Mouse (Mus musculus): ENCODE results near the gene Stra6l.

The Stra6l gene

GRCm38 (mm10) chr4:45917091-45917490 is 68.6 kb downstream of the Stra6l start:
- no peak for DNase-seq (ENCODE audit: low read depth)

GRCm38 (mm10) chr4:45921663-45922435 is 73.4 kb downstream of the Stra6l start:
- DNase-seq (ENCODE audit: low read depth), result no peak

- no peak for DNase-seq (ENCODE audit: low read depth)
Measured at GRCm38 (mm10) chr4:45924011-45924410, 75.5 kb downstream of the Stra6l start.

GRCm38 (mm10) chr4:45928561-45928960 is 80.1 kb downstream of the Stra6l start:
- no peak for DNase-seq (ENCODE audit: low read depth)

Data from c-Kit-positive CD71-negative TER-119-negative erythroid progenitor cells, embryonic 14.5 days (primary cell).